Mouse (Mus musculus): ENCODE results near the gene Hectd4. TPM values are rescaled to one million over a fixed set of nuclear protein-coding genes. Genes with fewer than 3 reads are reported as not detected.
"Not testable (repeated sequence)": the region's sequence is repeated elsewhere in the genome, so short reads cannot be mapped to it uniquely, and the experiment has no call there.

The Hectd4 gene
- total RNA-seq, 2 experiments from 2014 or later, result 17.3 to 20.3 TPM

DNA sequence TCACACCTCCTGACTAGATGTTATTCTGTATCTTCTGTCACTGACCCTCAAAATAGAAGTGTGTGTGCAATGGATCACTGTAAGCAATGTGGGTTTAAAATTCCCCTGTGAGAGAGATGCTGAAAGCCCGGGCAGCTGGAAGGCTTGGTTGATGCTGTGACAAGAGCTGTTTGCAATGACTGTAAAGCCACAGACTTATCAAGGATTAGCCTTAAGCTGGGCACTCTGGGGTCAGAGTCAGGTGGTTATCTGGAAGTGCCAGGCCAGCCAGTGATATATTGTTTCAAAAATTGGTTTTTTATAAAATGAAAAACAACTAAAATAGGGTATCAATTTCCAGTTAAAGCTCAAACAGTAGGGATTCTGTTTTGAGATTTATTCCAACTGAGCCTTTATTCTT, 56.8 kb downstream of the Hectd4 start:
- no peak for DNase-seq (ENCODE audit: low spot score in 2 of 2)

DNA sequence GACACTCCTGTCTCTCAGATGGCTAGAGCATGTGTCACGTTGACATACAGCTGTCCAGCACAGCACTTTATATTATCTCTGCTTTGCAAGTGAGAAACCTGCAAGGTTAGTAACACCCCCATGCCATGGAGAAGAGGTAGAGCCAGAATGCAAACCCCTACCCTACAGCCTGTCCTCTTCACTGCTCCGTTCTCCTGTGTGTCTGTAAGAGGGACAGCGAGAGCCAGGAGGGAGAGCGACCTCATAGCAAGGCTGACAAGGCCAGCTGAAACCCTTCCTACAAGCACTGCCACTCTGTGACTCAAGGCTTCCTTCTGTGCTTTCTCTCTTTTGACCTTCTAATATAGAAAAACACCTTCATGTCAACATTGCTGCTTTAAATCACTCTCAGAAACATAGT, 60.4 kb downstream of the Hectd4 start:
- DNase-seq (ENCODE audit: low spot score in 2 of 2), result no peak

DNA sequence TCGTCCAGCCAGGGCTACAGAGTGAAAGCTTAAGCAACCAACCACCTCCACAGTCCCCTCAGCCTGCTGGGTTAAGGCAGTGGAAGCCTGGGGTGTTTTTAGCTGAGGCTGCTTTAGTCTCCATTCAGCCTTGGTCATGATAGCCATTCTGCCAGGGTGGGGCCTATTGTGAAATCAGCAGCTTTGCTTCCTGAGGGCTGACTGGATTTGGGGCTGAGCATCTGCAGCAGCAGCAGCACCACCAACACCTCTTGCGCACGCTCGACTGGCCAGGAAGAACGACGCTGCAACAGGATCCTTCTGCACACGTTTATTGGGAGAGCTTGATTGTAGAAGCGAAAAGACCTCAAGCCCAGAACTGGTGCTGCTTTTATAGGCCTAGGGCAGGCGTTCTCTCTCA, 63.0 kb downstream of the Hectd4 start:
- no peak for DNase-seq (ENCODE audit: low spot score in 2 of 2)

GRCm38 (mm10) chr5:121284816-121285215, 64.8 kb downstream of the Hectd4 start:
- DNase-seq (ENCODE audit: low spot score in 2 of 2), result no peak

GRCm38 (mm10) chr5:121287213-121287612, 67.2 kb downstream of the Hectd4 start:
- no peak for DNase-seq (ENCODE audit: low spot score in 2 of 2)

DNA sequence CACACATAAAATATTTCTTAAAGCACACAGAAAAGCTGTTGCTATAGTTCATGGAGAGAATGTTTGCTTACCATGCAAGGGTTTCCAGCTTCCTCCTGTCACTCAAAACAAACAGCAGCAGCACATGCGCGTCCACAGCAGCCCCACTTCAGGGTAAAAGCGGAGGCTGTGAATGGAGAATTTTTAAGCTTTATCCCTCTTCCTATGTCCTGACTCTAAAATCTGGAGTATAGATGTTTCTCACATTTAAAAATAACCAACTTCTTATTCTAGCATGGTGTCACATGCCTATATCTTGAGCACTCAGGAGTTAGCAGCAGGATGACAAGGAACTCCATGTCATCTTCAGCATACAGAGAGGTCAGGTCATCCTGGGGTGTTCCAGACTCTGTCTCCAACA, 70.3 kb downstream of the Hectd4 start:
- no peak for DNase-seq (ENCODE audit: low spot score in 2 of 2)

GRCm38 (mm10) chr5:121292309-121293165, 72.5 kb downstream of the Hectd4 start:
- DNase-seq (ENCODE audit: low spot score in 2 of 2), result no peak

DNA sequence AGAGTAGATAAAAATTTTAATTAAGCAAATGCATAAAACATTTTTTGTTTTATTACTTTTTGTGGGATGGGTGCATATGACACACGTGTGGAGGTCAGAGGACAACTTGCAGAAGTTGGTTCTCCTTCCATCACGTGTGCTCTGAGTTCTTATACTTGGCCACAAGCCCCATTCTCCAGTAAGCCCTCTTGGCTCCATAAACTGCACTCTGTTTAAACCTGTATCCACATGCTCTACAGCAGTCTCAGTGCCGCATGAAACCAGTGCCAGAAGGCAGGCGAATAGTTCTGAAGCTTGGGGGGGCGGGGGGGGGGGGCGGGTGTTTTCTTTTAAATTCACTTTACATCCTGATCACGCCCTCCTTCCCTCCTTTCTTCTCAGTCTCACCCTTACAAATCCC, 85.0 kb downstream of the Hectd4 start:
- DNase-seq (ENCODE audit: low spot score in 2 of 2), result no peak

- DNase-seq (ENCODE audit: low spot score in 2 of 2), result no peak
These were observed 87.6 kb downstream of the Hectd4 start for GRCm38 (mm10) chr5:121307620-121308019.

GRCm38 (mm10) chr5:121311576-121311975, 91.6 kb downstream of the Hectd4 start:
- no peak for DNase-seq (ENCODE audit: low spot score in 2 of 2)

DNA sequence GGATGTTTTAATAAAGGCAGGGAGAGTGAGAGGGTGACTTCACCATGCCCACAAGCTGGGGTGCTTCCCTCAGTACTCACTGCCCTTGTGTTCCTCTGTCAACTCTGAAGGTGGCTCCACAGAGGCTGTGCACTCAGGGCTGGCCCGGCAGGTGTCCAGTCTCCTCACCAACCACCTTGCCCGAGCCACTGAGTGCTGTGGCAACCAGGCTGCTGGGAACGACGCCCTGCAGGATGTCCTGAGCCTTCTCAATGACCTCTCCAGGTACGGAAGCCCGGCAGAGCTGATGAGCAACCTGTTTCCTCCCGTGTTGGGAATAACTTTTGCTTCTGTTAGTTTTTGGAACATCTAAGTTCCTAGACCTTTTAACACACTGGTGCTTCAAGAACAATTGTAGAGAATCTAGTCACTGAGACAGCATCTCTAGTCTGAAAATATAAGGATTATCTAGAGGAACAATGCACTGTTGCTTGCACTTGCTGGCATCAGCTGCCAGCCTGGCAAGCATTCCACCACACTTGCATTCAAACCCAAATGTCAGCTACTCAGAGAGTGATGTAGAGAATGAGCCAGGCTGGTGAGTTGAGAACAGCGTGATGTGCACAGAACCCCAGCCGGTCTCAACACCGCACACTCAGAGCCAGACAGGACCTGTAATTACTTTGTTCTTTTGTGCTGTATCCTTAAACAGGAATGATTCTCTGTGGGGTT, 93.9 kb downstream of the Hectd4 start:
- DNase-seq (ENCODE audit: low spot score in 2 of 2), result no peak

DNA sequence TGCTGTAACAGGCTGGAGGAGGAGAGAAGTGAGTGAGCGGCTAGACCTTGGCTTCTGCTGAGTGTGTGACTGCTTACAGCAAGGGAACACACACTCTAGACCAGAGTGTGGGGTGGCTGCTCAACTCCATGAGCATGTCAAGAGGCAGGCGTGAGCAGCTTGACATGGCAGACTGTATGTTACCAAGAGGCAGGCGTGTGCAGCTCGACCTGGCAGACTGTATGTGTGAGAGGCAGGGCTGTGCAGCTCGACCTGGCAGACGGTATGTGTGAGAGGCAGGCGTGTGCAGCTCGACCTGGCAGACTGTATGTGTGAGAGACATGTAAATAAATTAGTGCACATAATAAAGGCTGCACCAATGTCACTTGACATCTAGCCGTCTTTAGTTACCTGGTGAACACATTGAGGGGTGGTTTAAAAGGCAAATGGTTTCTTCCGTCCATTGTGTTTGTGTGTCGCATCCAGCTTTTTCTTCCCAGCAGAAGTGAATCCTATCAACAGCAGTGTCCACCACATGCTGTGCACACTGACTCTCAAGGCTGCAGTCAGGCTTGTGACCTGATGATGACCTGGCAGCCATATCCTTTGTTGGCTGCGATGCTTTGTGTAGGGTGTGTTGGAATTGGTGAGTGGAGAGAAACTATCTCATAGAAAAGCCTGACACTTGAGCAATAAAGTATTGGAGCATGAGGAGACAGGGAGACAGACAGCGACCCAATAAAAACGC, 106.2 kb downstream of the Hectd4 start:
- no peak for DNase-seq (ENCODE audit: low spot score in 2 of 2)

DNA sequence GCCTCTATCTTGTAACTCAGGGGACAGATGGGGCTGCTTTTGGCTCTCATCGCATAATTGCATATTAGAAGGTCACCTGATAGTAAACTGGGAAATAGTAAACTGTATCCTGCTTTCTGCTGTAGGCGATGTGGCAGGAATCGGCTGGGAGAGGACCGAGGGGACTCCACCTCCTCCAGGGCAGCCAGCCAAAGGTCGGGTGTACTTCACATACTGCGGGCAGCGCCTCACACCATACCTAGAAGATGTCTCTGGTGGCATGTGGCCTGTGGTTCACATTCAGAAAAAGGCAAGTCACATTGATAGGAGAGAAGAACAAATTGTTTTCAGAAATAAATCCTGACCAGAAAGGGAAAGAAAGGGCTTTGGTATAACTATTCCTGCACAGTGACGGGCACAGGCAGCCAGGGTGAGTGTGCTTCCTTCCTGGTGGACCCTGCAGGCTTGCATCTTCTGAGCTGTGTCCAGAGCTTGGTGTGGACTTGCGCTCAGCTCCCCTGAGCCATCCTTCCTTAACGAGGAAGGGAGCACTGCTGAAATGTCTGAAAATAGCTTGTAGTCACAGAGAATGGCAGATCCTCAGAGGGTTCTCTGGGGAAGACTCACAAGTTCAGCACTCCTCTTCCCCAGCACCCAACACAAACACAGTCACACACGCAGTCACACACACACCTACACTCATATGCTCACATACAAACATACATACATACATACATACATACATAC, 109.5 kb downstream of the Hectd4 start:
- no peak for DNase-seq (ENCODE audit: low spot score in 2 of 2)

DNA sequence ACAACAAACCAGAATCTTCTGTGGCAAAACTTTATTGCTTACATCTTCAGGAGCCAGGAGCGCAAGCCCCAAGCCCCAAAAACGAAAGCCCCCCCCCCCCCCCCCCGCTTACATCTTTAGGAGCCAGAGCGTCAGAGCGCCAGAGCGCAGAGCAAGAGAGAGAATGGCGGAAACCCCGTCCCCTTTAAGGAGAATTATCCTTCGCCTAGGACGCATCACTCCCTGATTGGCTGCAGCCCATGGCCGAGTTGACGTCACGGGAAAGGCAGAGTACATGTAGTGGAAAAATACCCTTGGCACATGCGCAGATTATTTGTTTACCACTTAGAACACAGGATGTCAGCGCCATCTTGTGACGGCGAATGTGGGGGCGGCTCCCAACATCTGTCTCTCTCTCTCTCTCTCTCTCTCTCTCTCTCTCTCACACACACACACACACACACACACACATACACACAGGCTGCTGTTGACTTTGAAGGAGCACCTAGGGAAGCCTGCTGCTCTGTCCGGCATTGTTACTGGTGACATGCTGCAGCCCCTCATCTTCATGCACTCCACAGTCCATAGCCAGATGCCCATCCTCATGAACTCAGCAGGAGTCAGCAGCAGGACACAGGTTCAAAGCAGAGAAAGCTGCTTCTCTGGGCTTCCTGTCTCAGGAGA, 110.3 kb downstream of the Hectd4 start:
- not testable (repeated sequence) for DNase-seq (ENCODE audit: low spot score in 2 of 2)

DNA sequence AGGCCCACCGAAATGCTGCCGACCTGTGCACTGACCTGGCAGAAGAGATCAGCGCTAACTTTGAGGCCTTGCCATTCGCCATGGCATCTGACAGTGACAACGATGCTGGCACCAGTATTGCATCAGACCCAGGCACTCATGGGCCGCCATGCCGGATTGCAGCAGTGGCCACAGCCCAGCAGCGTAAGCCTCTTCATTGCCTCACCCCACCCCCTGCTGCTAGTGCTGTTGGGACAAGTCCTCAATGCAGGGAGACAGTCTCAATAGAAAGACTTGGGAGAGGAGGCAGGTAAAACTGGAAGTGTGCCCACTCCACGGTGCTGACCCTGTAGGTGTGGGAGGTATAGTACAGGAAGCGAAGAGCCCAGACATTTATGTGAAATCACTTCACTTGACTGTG, 111.7 kb downstream of the Hectd4 start:
- DNase-seq (ENCODE audit: low spot score in 2 of 2), result no peak

GRCm38 (mm10) chr5:121333976-121334375, 114.0 kb downstream of the Hectd4 start:
- DNase-seq (ENCODE audit: low spot score in 2 of 2), result no peak

DNA sequence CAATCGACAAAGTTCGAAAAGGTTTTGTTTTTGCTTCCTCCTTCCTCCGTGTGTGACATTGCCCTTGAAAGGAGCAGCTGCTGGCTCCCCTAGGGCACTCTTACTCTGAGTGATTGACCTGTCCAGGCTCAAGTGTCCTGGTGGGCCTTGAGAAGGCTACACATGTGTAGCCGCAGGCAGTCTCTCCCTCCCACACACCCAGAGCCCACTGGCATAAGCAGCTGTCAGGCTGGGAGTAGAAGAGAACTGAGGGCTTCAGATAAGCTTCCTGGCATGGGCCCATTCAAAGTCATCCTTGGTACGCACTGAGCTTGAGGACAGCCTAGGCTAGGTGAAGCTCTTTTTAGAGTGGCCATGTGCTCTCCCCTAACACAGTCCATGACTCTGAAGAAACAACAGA, 114.4 kb downstream of the Hectd4 start:
- no peak for DNase-seq (ENCODE audit: low spot score in 2 of 2)

- DNase-seq (ENCODE audit: low spot score in 2 of 2), result no peak
These were observed 115.4 kb downstream of the Hectd4 start for GRCm38 (mm10) chr5:121335426-121335825.

- DNase-seq (ENCODE audit: low spot score in 2 of 2), result no peak
These were observed 116.0 kb downstream of the Hectd4 start for GRCm38 (mm10) chr5:121336009-121336408.

DNA sequence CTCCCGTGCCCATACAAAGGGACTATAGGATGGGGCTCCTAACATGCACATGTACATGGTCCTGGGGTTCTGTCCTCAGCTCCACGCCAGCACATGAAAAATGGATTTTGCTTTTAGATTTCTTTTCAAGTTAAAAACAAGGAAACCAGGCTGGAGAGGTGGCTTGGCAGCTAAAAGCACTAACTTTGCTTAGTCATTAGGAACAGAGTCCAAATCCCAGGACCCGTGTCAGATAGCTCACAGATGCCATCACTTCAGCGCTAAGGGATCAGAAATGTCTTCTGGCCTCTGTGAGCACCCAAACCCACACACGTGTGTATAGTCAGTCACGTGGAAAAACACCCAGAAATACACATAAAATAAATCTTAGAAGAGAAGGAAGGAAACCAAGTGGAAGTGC, 116.8 kb downstream of the Hectd4 start:
- DNase-seq (ENCODE audit: low spot score in 2 of 2), result no peak
